Mouse (Mus musculus) liver, embryonic 16.5 days (tissue): ENCODE data around the gene Mcrip2. TPM values are rescaled to one million over a fixed set of nuclear protein-coding genes. Genes with fewer than 3 reads are reported as not detected.
"Not testable (repeated sequence)": the region's sequence is repeated elsewhere in the genome, so short reads cannot be mapped to it uniquely, and the experiment has no call there.

Experiments used
- ATAC-seq: fragments of 200-750 bp; cut with Nextera tagmentation; 2 replicates; pipeline ENCODE4 v1.8.0; 2017; ENCODE audit warnings: low read depth, mild to moderate bottlenecking, moderate number of reproducible peaks, moderate library complexity
- H3K27ac ChIP-seq: fragments of 300-500 bp; sonication (generic); 2 replicates; pipeline ENCODE4 v1.5.1; 2014; ENCODE audit warnings: mild to moderate bottlenecking, low read length
- H3K27me3 ChIP-seq: fragments of 300-500 bp; sonication (generic); 2 replicates; pipeline ENCODE4 v1.6.1; 2014; ENCODE audit warnings: low read depth, low read length, mixed read lengths; ENCODE audit not compliant: control insufficient read depth, insufficient read depth
- H3K36me3 ChIP-seq: fragments of 300-500 bp; sonication (generic); 2 replicates; pipeline ENCODE4 v1.6.1; 2014; ENCODE audit warnings: mild to moderate bottlenecking; ENCODE audit not compliant: control insufficient read depth, insufficient read depth
- H3K4me1 ChIP-seq: fragments of 300-500 bp; sonication (generic); 2 replicates; pipeline ENCODE4 v1.6.1; 2014; ENCODE audit warnings: low read depth, low read length, mixed read lengths; ENCODE audit not compliant: control insufficient read depth
- H3K4me2 ChIP-seq: fragments of 300-500 bp; sonication (generic); 2 replicates; pipeline ENCODE4 v1.6.1; 2014; ENCODE audit warnings: low read depth, low read length, mixed read lengths
- H3K4me3 ChIP-seq: fragments of 300-500 bp; sonication (generic); 2 replicates; pipeline ENCODE4 v1.5.1; 2014; ENCODE audit warnings: low read depth, mild to moderate bottlenecking, low read length
- H3K9ac ChIP-seq: fragments of 300-500 bp; sonication (generic); 2 replicates; pipeline ENCODE4 v1.6.1; 2014; ENCODE audit warnings: low read depth, low read length
- H3K9me3 ChIP-seq: fragments of 300-500 bp; sonication (generic); replicated peaks from 2 replicates; pipeline ENCODE4 v1.6.1; 2016; ENCODE audit warnings: low read length; ENCODE audit not compliant: control insufficient read depth
- WGBS: fragments of 180-500 bp; shearing (Covaris S2); extraction: QIAGEN DNeasy Blood & Tissue Kit; methylation state at CpG from one replicate; pipeline ENCODE4 v1.1.7; 2014; ENCODE audit not compliant: insufficient replicate concordance; 5-methylcytosine and 5-hydroxymethylcytosine counted together
- polyA plus RNA-seq: library from polyadenylated mRNA; unstranded; fragments of >200 nt; fragmentation: Nextera tagmentation; extraction: Ambion mirVana; gene quantifications from 2 replicates; pipeline ENCODE4 v1.2.1, GENCODE M21; 2015

Mcrip2 gene
- polyA plus RNA-seq, 1 experiment from 2014 or later, result 37.0 TPM

GRCm38 (mm10) chr17:25871566-25871965 is 3.0 kb upstream of the Mcrip2 start:
- H3K4me1 ChIP-seq, result peaks cover 37% of the 10 kb centered on the region
- ATAC-seq, H3K4me3 ChIP-seq, H3K36me3 ChIP-seq, H3K9me3 ChIP-seq, H3K9ac ChIP-seq, H3K27me3 ChIP-seq, H3K4me2 ChIP-seq, H3K27ac ChIP-seq: not testable (repeated sequence)

GRCm38 (mm10) chr17:25869954-25870353 is 1.4 kb upstream of the Mcrip2 start:
- 66% methylated on average over 2 of the region's 2 CpGs for WGBS
- Histone ChIP-seq H3K4me1 (peaks cover 28% of the 10 kb centered on the region), H3K9me3 (no peaks in the 10 kb centered on the region), H3K36me3 (no peaks in the 10 kb centered on the region), H3K27ac (no peak overlapping the region), H3K4me2 (no peak overlapping the region), H3K9ac (no peak overlapping the region), H3K27me3 (no peaks in the 10 kb centered on the region), H3K4me3 (no peak overlapping the region)
- ATAC-seq, result no peak

- no peaks in the 10 kb centered on the region for H3K9me3 ChIP-seq
- 83% methylated on average over 8 of the region's 8 CpGs for WGBS
- no peak overlapping the region for H3K27ac ChIP-seq
- no peaks in the 10 kb centered on the region for H3K27me3 ChIP-seq
- no peak overlapping the region for H3K4me2 ChIP-seq
- no peaks in the 10 kb centered on the region for H3K36me3 ChIP-seq
- no peak overlapping the region for H3K9ac ChIP-seq
- no peak for ATAC-seq
- no peak overlapping the region for H3K4me3 ChIP-seq
- peaks cover 28% of the 10 kb centered on the region for H3K4me1 ChIP-seq
Observed at GRCm38 (mm10) chr17:25869498-25869897, 934 bp upstream of the Mcrip2 start.

GRCm38 (mm10) chr17:25867836-25868600 is 546 bp downstream of the Mcrip2 start:
- Histone ChIP-seq H3K27ac (peak overlapping the region; percentile 65), H3K9ac (peak overlapping the region; percentile 70), H3K9me3 (no peaks in the 10 kb centered on the region), H3K4me1 (peaks cover 20% of the 10 kb centered on the region), H3K4me3 (peak overlapping the region; percentile 71), H3K36me3 (no peaks in the 10 kb centered on the region), H3K4me2 (peak overlapping the region; percentile 82), H3K27me3 (no peaks in the 10 kb centered on the region)
- peak; percentile 46 for ATAC-seq
- under 1% methylated on average over 42 of the region's 42 CpGs for WGBS

- Histone ChIP-seq H3K4me3 (peak overlapping the region; percentile 71), H3K27me3 (no peaks in the 10 kb centered on the region), H3K9me3 (no peaks in the 10 kb centered on the region), H3K4me2 (peak overlapping the region; percentile 82), H3K27ac (peak overlapping the region; percentile 65), H3K4me1 (peaks cover 20% of the 10 kb centered on the region), H3K36me3 (no peaks in the 10 kb centered on the region), H3K9ac (peak overlapping the region; percentile 70)
- 5% methylated on average over 7 of the region's 7 CpGs for WGBS
- ATAC-seq, result peak; percentile 31
Observed at GRCm38 (mm10) chr17:25867509-25867835, 1.1 kb downstream of the Mcrip2 start.

GRCm38 (mm10) chr17:25866172-25866571 is 2.4 kb downstream of the Mcrip2 start:
- Histone ChIP-seq H3K4me1 (peaks cover 30% of the 10 kb centered on the region), H3K4me2 (no peak overlapping the region), H3K36me3 (no peaks in the 10 kb centered on the region)

GRCm38 (mm10) chr17:25865288-25865687 is 3.3 kb downstream of the Mcrip2 start:
- H3K9ac ChIP-seq, result no peak overlapping the region
- no peaks in the 10 kb centered on the region for H3K27me3 ChIP-seq
- no peak overlapping the region for H3K4me3 ChIP-seq
- WGBS, result 77% methylated on average over 11 of the region's 11 CpGs
- no peak overlapping the region for H3K27ac ChIP-seq
- ATAC-seq, result no peak
- no peaks in the 10 kb centered on the region for H3K36me3 ChIP-seq
- H3K9me3 ChIP-seq, result no peaks in the 10 kb centered on the region
- H3K4me1 ChIP-seq, result peaks cover 38% of the 10 kb centered on the region
- no peak overlapping the region for H3K4me2 ChIP-seq

More at GRCm38 (mm10) chr17:25866172-25866571, 2.4 kb downstream of the Mcrip2 start:
- ATAC-seq, result no peak
- no peak overlapping the region for H3K4me3 ChIP-seq
- no peak overlapping the region for H3K27ac ChIP-seq
- no peaks in the 10 kb centered on the region for H3K9me3 ChIP-seq
- H3K27me3 ChIP-seq, result no peaks in the 10 kb centered on the region
- H3K9ac ChIP-seq, result no peak overlapping the region
- WGBS, result 80% methylated on average over 3 of the region's 3 CpGs

- Histone ChIP-seq H3K27ac (no peak overlapping the region), H3K4me2 (no peak overlapping the region), H3K4me3 (no peak overlapping the region), H3K9ac (no peak overlapping the region), H3K36me3 (no peaks in the 10 kb centered on the region), H3K4me1 (peaks cover 43% of the 10 kb centered on the region), H3K9me3 (no peaks in the 10 kb centered on the region), H3K27me3 (no peaks in the 10 kb centered on the region)
- WGBS, result 81% methylated on average over 14 of the region's 14 CpGs
- no peak for ATAC-seq
Observed at GRCm38 (mm10) chr17:25864311-25864710, 4.3 kb downstream of the Mcrip2 start.

- ATAC-seq, result no peak
- Histone ChIP-seq H3K4me2 (no peak overlapping the region), H3K9ac (no peak overlapping the region), H3K9me3 (no peaks in the 10 kb centered on the region), H3K4me1 (peaks cover 39% of the 10 kb centered on the region), H3K4me3 (no peak overlapping the region), H3K27ac (no peak overlapping the region), H3K27me3 (no peaks in the 10 kb centered on the region), H3K36me3 (no peaks in the 10 kb centered on the region)
- WGBS, result 85% methylated on average over 6 of the region's 6 CpGs
Observed at GRCm38 (mm10) chr17:25863681-25864080, 4.9 kb downstream of the Mcrip2 start.
